Mouse (Mus musculus) urinary bladder, postnatal 10 days (tissue): Measurements from ENCODE around the gene Ywhag.

Experiments
- DNase-seq: peaks from one replicate; pipeline ENCODE4 v3.0.0; 2022; ENCODE audit warnings: low spot score

Gene Ywhag

DNA sequence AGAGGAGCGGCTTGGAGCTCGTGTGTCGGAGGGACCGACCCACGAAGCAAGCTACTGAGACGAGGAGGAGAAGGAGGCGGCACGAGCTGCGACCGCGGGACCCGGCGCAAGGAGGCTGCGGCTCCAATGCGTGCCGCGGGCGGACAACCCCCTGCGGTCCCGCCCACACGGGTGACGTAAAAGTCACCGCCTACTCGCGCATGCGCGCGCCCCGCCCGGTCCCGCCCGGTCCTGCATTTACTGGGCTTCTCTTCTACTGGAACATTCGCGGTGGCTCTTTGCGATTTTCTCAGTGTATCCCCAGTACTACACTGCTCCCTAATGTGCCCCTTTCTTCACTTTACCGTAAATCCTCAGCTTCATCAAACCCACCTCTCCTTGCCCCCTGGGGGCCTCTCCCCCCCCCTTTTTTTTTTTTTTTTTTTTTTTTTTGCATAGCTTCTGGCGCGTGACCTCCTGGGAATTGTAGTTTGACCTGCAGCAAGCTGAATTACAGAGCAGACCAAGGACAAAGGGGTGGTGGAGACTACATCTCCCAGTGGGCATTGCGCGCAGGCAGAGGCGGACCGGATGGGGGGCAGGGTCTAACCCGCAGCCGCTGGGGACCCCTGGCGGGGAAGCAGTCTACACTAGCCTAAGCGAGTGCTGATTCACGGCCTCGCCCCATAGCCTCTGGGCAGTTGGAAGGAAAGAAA, at the start of gene Ywhag:
Gene Ywhag, minus strand, starts transcription at position 136 of the 695 bp plus-strand sequence.
- peak; percentile 91 for DNase-seq

DNA sequence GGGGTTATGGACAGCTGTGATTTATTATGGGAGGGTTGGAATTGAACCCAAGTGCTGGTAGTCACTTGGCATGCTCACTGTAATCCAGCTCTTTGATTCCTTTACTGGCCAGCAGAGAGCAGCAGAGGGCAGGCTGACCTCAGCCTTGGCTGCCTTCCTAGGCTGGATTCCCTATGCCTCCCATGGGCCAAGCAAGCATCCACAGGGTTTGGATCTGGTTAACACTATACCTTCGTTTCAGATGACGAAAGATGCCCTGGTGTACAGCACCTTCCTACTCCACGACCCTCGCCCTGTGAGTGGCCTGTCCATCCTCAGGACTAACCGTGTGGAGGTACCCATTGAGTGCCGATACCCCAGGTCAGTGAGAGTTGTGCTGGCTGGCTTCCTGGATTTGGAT, 48.0 kb upstream of the Ywhag start:
- no peak for DNase-seq

DNA sequence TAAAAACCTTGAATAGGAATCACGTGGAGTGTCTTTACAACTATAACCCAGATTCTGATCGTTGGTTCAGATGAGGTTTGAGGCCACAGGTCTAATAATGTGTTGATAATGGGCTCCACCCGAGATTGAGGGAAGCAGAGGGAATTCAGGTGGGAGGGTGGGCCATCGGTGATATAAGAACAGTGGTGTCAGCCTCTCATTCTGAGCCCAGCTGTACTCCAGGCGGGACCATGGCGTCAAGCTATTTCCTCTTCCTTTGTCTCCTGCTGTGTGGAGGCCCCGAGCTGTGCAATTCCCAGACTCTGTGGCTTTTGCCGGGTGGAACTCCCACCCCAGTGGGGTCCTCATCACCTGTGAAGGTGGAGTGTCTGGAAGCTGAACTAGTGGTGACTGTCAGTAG, 45.5 kb upstream of the Ywhag start, which contains the start of gene Zp3:
Gene Zp3, plus strand, starts transcription at position 196 of the 400 bp plus-strand sequence.
- DNase-seq = no peak

GRCm38 (mm10) chr5:135979381-135979780, 45.0 kb upstream of the Ywhag start:
- DNase-seq = no peak

DNA sequence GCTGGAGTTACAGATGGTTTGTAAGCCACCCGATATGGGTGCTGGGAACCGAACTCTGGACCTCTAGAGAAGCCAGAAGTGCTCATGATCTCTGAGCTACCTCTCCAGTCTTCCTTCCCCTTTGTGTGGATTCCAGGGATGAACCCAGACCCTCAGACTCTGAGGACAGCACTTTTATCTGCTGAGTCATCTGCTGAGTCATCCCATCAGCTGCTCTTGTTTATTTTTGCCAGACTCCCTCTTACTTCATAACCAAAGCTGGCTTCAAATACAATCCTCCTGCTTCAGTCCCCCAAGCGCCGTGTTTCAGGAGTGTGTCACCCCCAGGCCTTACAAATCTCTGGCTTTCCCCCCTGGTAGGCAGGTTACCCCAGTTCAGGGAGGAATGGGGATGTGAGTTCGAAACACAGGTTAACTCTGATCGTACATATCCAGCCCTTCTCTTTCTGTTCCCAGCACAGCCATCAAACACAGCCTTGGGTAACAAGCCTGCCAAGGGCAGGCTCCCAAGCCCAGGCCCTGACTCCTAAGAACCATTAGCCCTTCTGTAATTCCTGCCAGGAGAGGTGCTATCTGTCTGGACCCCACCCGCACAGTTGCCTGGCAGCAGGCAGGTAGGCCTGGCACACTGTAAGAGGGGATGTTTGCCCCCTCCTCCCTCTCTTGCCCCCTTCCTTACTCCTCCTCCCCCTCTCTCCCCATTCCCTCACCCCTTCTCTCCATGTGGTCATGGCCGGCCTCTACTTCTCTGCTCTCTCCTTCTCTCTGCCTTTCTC, 41.7 kb upstream of the Ywhag start:
- DNase-seq = no peak

GRCm38 (mm10) chr5:135974365-135974764, 39.9 kb upstream of the Ywhag start, which contains the start of gene Ssc4d:
Gene Ssc4d, minus strand, starts transcription at chr5:135974531.
- DNase-seq = no peak

GRCm38 (mm10) chr5:135971876-135972275, 37.5 kb upstream of the Ywhag start:
- DNase-seq = no peak

DNA sequence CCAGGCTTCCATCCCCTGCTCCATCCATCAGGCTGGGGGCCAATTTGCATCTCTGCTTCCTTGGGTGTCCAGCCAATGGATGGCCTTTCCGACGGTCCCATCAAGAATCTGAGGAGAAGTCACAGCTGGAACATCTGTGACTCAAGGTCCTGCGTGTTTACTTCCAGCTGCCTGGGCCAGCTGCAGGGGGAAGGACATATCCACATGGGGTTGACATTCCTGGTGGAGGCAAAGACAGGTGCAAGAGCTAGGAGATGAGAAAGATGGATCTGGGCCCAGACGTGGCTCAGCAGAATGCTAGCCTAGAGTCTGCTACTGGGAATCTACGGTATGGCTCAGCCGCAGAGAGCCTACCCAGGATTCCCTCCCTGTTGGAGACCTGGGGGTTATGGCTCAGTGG, 35.8 kb upstream of the Ywhag start:
- no peak for DNase-seq

DNA sequence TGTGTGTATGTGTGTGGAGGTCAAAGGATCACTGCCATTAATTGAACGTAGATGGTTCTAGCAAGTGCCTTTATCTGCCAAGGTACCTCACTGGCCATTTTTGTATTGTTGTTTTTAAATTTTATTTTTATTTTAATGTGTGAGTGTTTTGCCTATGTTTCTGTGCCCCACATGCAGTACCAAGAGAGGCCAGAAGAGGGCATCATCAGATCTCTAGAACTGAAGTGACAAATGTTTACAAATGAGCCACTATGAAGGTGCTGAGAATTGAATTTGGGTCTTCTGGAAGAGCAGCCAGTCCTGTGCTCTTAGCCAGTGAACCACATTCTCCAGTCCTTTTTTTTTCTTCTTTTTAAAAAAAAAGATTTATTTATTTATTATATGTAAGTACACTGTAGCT, 34.4 kb upstream of the Ywhag start:
- DNase-seq = no peak

DNA sequence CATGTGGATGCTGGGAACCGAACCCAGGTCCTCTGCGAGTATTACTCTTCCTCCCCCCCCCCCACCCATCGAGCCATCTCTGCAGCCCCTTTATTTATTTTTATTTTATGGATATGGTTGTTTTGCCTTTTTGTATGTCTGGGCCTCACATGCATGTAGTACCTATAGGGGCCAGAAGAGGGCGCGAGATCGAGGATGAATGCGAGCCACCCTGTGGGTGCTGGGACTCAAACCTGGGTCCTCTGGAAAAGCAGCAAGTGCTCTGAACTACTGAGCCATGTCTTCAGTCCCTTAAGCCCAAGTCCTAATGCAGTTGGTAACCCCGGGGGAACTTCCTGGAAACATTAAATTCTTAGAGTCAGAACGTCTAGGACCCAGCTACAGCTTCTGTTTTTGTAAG, 32.5 kb upstream of the Ywhag start:
- no peak for DNase-seq

DNA sequence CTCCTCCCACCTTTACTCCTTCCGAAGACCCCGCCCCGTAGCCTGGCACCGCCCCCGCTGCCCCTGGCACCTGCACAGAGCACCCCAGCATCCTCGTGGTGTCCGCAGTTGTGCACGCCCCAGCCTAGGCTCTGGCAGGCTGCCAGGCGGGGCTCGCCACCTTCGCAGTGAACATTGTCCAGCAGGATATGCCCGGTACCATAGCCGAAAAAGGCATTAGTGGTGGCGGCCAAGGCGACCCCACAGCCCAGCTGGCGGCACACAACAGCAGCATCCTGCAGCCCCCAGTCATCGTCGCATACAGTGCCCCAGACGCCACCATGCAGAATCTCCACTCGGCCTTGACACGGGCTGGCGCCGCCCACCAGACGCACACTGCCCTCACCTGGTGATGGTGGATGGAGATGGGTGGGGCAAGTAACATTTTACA, 31.1 kb upstream of the Ywhag start:
- DNase-seq = no peak

- DNase-seq = no peak
Measured at GRCm38 (mm10) chr5:135963280-135963627, 28.8 kb upstream of the Ywhag start.

GRCm38 (mm10) chr5:135962492-135963279, 28.3 kb upstream of the Ywhag start:
- peak; percentile 91 for DNase-seq

GRCm38 (mm10) chr5:135962125-135962491, 27.7 kb upstream of the Ywhag start:
- DNase-seq = no peak

DNA sequence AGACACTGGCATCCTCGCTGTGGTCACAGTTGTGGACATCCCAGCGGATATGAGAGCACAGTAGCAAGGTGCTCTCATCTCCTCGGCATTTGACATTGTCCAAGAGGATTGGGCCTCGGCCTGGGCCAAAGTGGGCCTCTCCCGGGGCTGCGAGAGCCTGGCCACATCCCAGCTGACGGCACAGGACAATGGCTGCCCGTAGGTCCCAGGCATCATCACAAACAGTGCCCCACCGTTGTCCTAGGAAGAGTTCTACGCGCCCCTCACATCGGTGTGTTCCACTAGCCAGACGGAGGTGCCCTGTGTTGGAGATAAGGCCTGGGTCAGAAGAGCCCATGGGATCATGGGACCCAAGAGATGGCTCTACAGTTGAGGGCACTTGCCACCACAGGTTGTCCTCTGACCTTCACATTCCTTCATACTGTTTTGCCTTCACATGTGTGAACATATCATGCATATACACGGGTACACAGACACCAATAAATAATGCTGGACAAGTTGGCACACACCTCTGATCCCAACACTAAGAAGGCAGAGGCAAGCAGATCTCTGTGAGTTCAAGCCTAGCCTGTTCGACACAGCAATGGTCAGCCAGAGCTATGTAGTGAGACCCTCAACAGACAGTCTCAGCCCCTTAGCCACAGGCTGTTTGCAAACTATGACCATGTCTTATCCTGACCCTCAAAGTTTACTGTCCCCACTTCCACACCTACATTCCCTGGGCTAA, 26.7 kb upstream of the Ywhag start:
- DNase-seq = no peak

- no peak for DNase-seq
Measured at GRCm38 (mm10) chr5:135959911-135960310, 25.5 kb upstream of the Ywhag start.

DNA sequence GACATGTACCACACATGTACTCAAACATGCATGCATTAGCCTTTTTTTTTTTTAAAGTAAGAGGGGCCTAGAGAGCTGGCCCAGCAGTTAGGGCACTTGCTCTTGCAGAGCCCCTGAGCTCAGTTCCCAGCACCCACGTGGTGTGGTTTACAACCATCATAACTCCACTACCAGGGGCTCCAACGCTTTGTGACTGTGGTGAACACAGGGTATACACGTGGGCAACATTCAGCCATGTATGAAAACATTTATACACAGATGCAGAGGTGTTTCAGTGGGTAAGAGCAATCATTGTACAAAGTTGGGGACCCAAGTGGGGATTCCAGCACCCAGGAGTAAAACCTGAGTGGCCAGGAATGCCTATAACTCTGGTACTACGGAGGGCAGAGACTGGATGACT, 24.0 kb upstream of the Ywhag start:
- no peak for DNase-seq

DNA sequence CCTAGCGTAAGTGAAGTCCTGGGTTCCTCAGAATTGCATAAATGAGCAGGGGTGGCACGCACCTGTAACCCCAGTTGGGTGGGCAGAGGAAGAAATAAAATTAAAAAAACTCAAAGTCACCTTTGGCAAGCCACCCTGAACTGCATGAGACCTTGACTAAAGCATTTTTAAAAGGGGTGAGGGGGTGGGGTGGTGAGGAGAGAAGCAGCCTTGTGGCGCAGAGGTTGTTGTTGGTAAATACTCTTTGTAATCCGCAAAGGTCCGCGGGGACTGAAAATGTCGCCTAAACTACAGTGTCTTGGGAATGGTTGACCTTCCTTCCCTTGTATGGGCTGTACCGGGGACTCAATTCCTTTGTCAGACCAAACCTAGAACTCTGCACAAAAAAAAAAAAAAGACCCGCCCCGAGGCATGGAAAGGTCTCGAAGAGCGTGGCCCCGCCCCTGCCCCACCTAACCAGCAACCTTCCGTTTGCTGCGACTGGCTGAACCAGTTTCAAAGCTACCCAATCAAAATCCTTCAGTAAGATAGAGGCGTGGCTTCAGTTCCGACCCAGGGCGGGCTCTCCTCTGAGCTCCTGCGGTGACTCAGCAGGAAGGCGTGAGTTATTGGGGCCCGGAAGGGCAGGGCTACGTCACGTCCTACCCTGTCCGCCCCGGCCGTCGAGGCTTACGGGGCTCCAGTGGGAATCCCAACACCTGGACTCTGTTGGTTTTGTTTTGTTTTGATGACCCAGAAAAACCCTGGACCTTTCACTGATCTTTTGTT, 23.0 kb upstream of the Ywhag start:
- peak; percentile 74 for DNase-seq

GRCm38 (mm10) chr5:135956300-135957206, 22.1 kb upstream of the Ywhag start:
- DNase-seq = no peak

DNA sequence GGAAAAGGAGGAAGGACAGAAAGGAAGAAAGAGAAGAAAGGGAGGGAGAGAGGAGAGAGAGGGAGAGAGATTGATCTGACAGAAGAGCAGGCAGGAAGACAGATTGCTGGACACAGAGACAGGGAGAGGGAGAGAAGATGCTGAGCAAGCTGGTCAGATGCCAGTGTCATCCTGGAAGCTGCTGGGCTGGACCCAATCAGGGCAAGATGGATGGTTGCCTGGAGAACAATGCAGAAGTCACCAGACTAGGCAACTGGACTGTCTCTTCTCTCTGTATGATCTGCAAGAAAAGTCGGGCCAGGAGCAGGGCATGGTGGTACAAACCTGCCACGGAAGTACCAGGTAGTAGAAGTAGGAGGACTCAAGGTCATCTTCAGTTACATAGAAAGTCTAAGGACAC, 18.4 kb upstream of the Ywhag start:
- DNase-seq = no peak
